Mouse (Mus musculus) midbrain, embryonic 11.5 days (tissue): ENCODE results near the gene Hist2h2ac. TPM values are rescaled to one million over a fixed set of nuclear protein-coding genes. Genes with fewer than 3 reads are reported as not detected.
A peak's percentile ranks its signal among the peaks of the same experiment; 100 is the strongest.
"Not testable (repeated sequence)": the region's sequence is repeated elsewhere in the genome, so short reads cannot be mapped to it uniquely, and the experiment has no call there.

ENCODE experiments used
- ATAC-seq: fragments of 200-750 bp; cut with Nextera tagmentation; 2 replicates; pipeline ENCODE4 v1.8.0; 2017; ENCODE audit warnings: moderate TSS enrichment, moderate library complexity; ENCODE audit not compliant: low FRiP score
- DNase-seq: peaks from one replicate; pipeline ENCODE4 v3.0.0; 2015; ENCODE audit warnings: low spot score; ENCODE audit errors: missing footprints
- H3K27ac ChIP-seq: fragments of 300-500 bp; sonication (generic); 2 replicates; pipeline ENCODE4 v1.5.1; 2014; ENCODE audit warnings: low read depth, low read length
- H3K27me3 ChIP-seq: fragments of 300-500 bp; sonication (generic); 2 replicates; pipeline ENCODE4 v1.6.1; 2014; ENCODE audit warnings: mild to moderate bottlenecking, low read length, moderate library complexity, mixed read lengths; ENCODE audit not compliant: control insufficient read depth, insufficient read depth
- H3K36me3 ChIP-seq: fragments of 300-500 bp; sonication (generic); 2 replicates; pipeline ENCODE4 v1.6.1; 2014; ENCODE audit warnings: mild to moderate bottlenecking, low read length, moderate library complexity, mixed read lengths; ENCODE audit not compliant: control insufficient read depth, insufficient read depth
- H3K4me1 ChIP-seq: fragments of 300-500 bp; sonication (generic); 2 replicates; pipeline ENCODE4 v1.6.1; 2014; ENCODE audit warnings: low read length; ENCODE audit not compliant: control insufficient read depth, insufficient read depth
- H3K4me2 ChIP-seq: fragments of 300-500 bp; sonication (generic); 2 replicates; pipeline ENCODE4 v1.6.1; 2014; ENCODE audit warnings: mild to moderate bottlenecking, moderate library complexity
- H3K4me3 ChIP-seq: fragments of 300-500 bp; sonication (generic); 2 replicates; pipeline ENCODE4 v1.5.1; 2014; ENCODE audit warnings: low read depth, low read length
- H3K9ac ChIP-seq: fragments of 300-500 bp; sonication (generic); 2 replicates; pipeline ENCODE4 v1.6.1; 2014; ENCODE audit warnings: low read length
- H3K9me3 ChIP-seq: fragments of 300-500 bp; sonication (generic); 2 replicates; pipeline ENCODE4 v1.6.1; 2016; ENCODE audit warnings: low read length; ENCODE audit not compliant: control insufficient read depth
- WGBS: fragments of 180-500 bp; shearing (Covaris S2); extraction: QIAGEN DNeasy Blood & Tissue Kit; methylation state at CpG from one replicate; pipeline ENCODE4 v1.1.7; 2014; 5-methylcytosine and 5-hydroxymethylcytosine counted together
- polyA plus RNA-seq: library from polyadenylated mRNA; unstranded; fragments of >200 nt; fragmentation: Nextera tagmentation; extraction: Ambion mirVana; gene quantifications from 2 replicates; pipeline ENCODE4 v1.2.1, GENCODE M21; 2014

Hist2h2ac gene
- polyA plus RNA-seq, 1 experiment from 2014 or later = 16.0 TPM

DNA sequence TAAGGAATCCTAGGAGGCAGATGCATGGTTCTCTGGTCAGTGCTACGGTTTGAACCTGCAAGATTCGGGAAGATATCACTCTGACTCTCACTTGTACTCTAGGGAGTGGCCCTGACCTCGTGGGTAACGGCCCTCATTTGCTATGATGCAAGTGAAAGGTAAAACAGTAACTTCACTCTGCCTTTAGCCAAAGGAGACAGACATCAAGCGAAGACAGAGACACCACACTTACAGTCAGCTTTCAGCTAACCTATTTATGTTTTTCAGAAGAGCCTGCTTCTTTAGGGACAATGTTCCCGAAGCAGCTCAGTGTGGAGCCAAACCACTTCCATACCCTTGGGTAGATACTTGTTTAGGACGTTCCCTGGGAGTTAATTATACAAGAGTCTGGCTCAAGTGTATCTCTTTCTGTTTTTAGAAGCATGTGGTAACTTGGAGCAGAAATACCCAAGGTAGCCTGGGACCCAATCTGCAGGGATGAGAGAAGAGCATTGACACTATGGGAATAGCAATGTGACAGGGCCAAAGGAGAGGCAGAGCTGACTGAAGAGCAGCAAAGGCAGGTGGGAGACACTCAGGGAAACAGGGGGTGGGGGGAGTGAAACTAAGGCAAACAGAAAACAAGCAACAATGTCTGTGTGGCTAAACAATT, 23.4 kb upstream of the Hist2h2ac start:
- Histone ChIP-seq H3K4me2 (peak overlapping the region; percentile 60; the same call in 1 of the 2 replicates), H3K36me3 (no peaks in the 10 kb centered on the region), H3K4me1 (peaks cover 19% of the 10 kb centered on the region), H3K4me3 (0 out of 2 replicates have a peak overlapping the region, but pooled peaks have one; percentile 7), H3K9me3 (no peaks in the 10 kb centered on the region), H3K9ac (peak overlapping the region; percentile 80; the same call in 1 of the 2 replicates), H3K27ac (peak overlapping the region; percentile 94), H3K27me3 (no peaks in the 10 kb centered on the region)
- DNase-seq = no peak
- no peak for ATAC-seq
- 82% methylated on average over 7 of the region's 7 CpGs for WGBS

DNA sequence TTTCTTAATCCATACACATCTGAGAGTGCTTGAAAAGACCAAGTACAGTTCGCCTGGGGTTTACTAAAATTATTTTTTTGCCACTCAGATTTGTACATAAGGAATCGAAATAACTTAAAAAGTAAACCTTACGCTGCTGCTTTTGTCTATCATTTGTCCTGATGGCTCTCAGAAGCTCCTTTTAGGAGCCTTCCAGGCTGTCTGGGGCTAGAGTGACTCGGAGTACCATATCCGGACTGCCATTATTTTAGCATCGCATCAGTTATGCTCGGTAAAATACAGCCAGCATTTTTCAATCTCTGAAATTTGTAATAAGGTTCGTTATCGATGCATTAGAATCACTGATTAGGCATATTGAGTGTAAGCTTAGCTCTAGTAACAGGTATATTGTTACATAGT, 20.1 kb upstream of the Hist2h2ac start:
- Histone ChIP-seq H3K9ac (peak overlapping the region; percentile 58), H3K4me1 (peaks cover 20% of the 10 kb centered on the region), H3K4me2 (peak overlapping the region; percentile 10; the same call in 1 of the 2 replicates), H3K27ac (peak overlapping the region; percentile 32), H3K9me3 (no peaks in the 10 kb centered on the region), H3K4me3 (no peak overlapping the region), H3K36me3 (no peaks in the 10 kb centered on the region), H3K27me3 (no peaks in the 10 kb centered on the region)
- ATAC-seq (no peak), DNase-seq (no peak)
- 78% methylated on average over 9 of the region's 9 CpGs for WGBS

- peak within 1 kb of the TSS; percentile 58 for H3K9ac ChIP-seq
- DNase-seq = peak; percentile 88
- WGBS = 5% methylated on average over 26 of the region's 85 CpGs
- H3K36me3 ChIP-seq, H3K9me3 ChIP-seq, H3K27me3 ChIP-seq: not testable (repeated sequence)
- peaks cover 20% of the 10 kb centered on the region for H3K4me1 ChIP-seq
- peak within 1 kb of the TSS; percentile 59 for H3K27ac ChIP-seq
- peak within 1 kb of the TSS; percentile 10; the same call in 1 of the 2 replicates for H3K4me2 ChIP-seq
- peak within 1 kb of the TSS; percentile 28 for H3K4me3 ChIP-seq
- peak; percentile 83 for ATAC-seq
Observed at GRCm38 (mm10) chr3:96239949-96240798, 19.5 kb upstream of the Hist2h2ac start, which contains the start of gene Hist2h2aa2. TSS of gene Hist2h2aa2 (minus strand) at chr3:96240276.

GRCm38 (mm10) chr3:96238954-96239793, 18.5 kb upstream of the Hist2h2ac start, which contains the start of gene Hist2h3c2:
TSS of gene Hist2h3c2 (minus strand) at chr3:96239127.
- 0% methylated on average over 20 of the region's 68 CpGs for WGBS
- ATAC-seq = peak; percentile 92

DNA sequence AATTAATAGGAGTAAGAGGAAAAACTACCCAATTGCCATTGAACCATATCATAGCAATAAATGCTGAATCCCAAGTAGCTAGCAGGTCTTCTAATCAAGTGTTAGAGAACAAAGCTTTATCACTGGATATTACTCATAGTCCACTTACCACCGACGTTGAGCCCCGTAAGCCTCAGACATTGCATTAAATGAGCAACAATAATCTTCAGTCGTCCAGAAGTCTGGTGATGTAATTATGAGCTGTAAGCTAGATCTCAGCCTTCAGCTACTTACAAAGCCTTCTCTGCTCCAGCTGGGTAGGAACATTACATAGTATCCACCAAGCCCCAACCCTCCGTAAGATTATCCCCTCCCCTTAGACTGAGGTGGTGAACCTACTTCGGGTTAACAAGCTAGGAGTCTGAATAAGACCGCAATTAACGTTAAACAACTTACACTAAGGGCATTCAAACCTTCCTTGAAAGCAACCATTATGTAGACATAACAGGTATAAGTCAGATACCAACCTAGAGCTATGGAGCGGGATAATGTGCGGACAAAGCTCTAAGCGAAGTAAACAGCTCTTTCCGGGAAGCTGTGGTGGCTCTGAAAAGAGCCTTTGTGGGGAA, 17.3 kb upstream of the Hist2h2ac start:
- 1% methylated on average over 12 of the region's 12 CpGs for WGBS
- Histone ChIP-seq H3K9me3 (no peaks in the 10 kb centered on the region), H3K36me3 (no peaks in the 10 kb centered on the region), H3K27me3 (no peaks in the 10 kb centered on the region), H3K4me1 (peaks cover 12% of the 10 kb centered on the region), H3K4me2 (peak overlapping the region; percentile 70), H3K4me3 (peak overlapping the region; percentile 49), H3K27ac (peak overlapping the region; percentile 83), H3K9ac (peak overlapping the region; percentile 91)
- ATAC-seq (no peak), DNase-seq (peak; percentile 91)

More at GRCm38 (mm10) chr3:96238954-96239793, 18.5 kb upstream of the Hist2h2ac start, which contains the start of gene Hist2h3c2:
- not testable (repeated sequence) for H3K9me3 ChIP-seq, H3K36me3 ChIP-seq, DNase-seq, H3K27me3 ChIP-seq
- Histone ChIP-seq H3K4me1 (peaks cover 12% of the 10 kb centered on the region), H3K27ac (peak within 1 kb of the TSS; percentile 83), H3K4me3 (peak within 1 kb of the TSS; percentile 49), H3K9ac (peak within 1 kb of the TSS; percentile 91), H3K4me2 (peak within 1 kb of the TSS; percentile 70)

DNA sequence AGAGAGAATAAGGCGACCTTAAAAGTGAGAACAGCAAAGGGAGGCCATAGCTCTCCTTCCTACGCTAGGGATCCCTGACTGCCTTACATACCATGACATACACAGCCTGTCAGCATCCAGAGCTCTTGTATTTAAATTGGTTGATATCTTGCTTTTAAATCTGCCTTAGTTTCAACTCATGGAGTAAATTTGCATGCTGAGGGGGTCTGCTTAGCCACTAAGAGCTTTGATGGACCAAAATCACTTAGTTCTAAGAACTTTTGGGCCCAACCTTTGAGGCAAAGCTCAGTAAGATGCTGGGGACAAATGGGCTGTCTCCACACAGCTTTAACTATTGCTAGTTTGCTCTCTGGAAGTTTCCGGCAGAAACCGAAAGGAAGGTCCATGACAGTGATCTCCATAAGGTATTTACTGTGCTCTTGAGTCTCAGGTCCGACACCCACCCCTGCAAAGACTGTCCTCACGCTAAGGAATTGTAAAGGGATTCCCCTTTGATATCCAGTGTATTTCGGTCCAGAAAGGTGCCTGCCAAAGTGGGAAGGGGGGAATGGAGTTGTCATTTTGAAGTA, 16.7 kb upstream of the Hist2h2ac start:
- H3K4me3 ChIP-seq = peak overlapping the region; percentile 49
- no peaks in the 10 kb centered on the region for H3K36me3 ChIP-seq
- 27% methylated on average over 7 of the region's 7 CpGs for WGBS
- peak overlapping the region; percentile 70 for H3K4me2 ChIP-seq
- H3K27me3 ChIP-seq = no peaks in the 10 kb centered on the region
- DNase-seq (peak; percentile 92), ATAC-seq (no peak)
- H3K9me3 ChIP-seq = no peaks in the 10 kb centered on the region
- H3K4me1 ChIP-seq = peaks cover 12% of the 10 kb centered on the region
- H3K27ac ChIP-seq = peak overlapping the region; percentile 83
- peak overlapping the region; percentile 91 for H3K9ac ChIP-seq

GRCm38 (mm10) chr3:96236834-96237334, 16.2 kb upstream of the Hist2h2ac start:
- Histone ChIP-seq H3K36me3 (no peaks in the 10 kb centered on the region), H3K4me2 (peak overlapping the region; percentile 70), H3K9me3 (no peaks in the 10 kb centered on the region), H3K4me3 (peak overlapping the region; percentile 49), H3K27me3 (no peaks in the 10 kb centered on the region), H3K4me1 (peaks cover 12% of the 10 kb centered on the region), H3K27ac (peak overlapping the region; percentile 83; the same call in 1 of the 2 replicates), H3K9ac (peak overlapping the region; percentile 91; the same call in 1 of the 2 replicates)
- DNase-seq = peak; percentile 86
- 81% methylated on average over 4 of the region's 4 CpGs for WGBS
- ATAC-seq = no peak

DNA sequence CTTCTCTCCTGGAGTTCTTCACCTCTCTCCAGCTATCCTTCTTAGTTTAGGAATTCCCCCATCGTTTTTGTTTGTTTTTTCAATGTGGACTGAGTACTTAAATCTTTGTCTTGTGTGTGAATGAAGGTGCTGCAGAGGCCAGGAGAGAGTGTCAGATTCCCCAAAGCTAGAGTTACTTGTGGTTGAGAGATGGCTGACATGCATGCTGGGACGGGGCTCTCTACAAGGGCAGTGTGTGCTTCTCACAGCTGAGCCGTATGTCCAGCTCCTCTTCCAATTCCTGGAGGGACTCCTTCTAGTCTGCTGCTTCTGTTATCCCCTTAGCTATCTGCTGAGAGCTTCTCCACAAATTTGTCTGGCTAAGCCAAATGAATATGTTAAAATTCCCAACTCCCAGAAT, 15.2 kb upstream of the Hist2h2ac start:
- no peak overlapping the region for H3K4me3 ChIP-seq

More for the DNA sequence above, 15.2 kb upstream of the Hist2h2ac start:
- H3K9me3 ChIP-seq = no peaks in the 10 kb centered on the region
- H3K4me2 ChIP-seq = no peak overlapping the region
- peaks cover 11% of the 10 kb centered on the region for H3K4me1 ChIP-seq
- no peaks in the 10 kb centered on the region for H3K27me3 ChIP-seq
- no peak overlapping the region for H3K27ac ChIP-seq
- 70% methylated on average over 3 of the region's 3 CpGs for WGBS
- DNase-seq (no peak), ATAC-seq (no peak)
- no peaks in the 10 kb centered on the region for H3K36me3 ChIP-seq
- H3K9ac ChIP-seq = no peak overlapping the region
